Mouse (Mus musculus): ENCODE measurements around the gene Erich6b. TPM values are rescaled to one million over a fixed set of nuclear protein-coding genes. Genes with fewer than 3 reads are reported as not detected.

Erich6b gene
- polyA plus RNA-seq (2012; rRNA removed), result not detected in 2 replicates

- no peak for TF ChIP-seq POLR2A (IDR thresholded peaks at IDR 0.05; ENCODE audit: low read depth, low read length)
- TF ChIP-seq CTCF (conservative IDR thresholded peaks at IDR 0.05; ENCODE audit: insufficient read depth, insufficient read length, low read depth, low read length), result no peak
- DNase-seq, result no peak
- H3K4me1 ChIP-seq (ENCODE audit: control insufficient read depth, insufficient read depth, low read length), result no peaks in the 10 kb centered on the region
- no peaks in the 10 kb centered on the region for H3K27me3 ChIP-seq (replicated peaks; ENCODE audit: control insufficient read depth, insufficient read depth, low read length)
- H3K36me3 ChIP-seq (ENCODE audit: control insufficient read depth, insufficient read depth, low read length), result no peaks in the 10 kb centered on the region
- H3K27ac ChIP-seq (ENCODE audit: insufficient read depth, low read depth, low read length), result no peak within 1 kb of the TSS
- no peak within 1 kb of the TSS for H3K4me3 ChIP-seq (ENCODE audit: insufficient read depth, low read depth, low read length)
- 83% methylated on average over 8 of the region's 8 CpGs for WGBS
Measured at GRCm38 (mm10) chr14:75642080-75642479, at the start of gene Erich6b. Erich6b (plus strand) TSS chr14:75642259.

DNA sequence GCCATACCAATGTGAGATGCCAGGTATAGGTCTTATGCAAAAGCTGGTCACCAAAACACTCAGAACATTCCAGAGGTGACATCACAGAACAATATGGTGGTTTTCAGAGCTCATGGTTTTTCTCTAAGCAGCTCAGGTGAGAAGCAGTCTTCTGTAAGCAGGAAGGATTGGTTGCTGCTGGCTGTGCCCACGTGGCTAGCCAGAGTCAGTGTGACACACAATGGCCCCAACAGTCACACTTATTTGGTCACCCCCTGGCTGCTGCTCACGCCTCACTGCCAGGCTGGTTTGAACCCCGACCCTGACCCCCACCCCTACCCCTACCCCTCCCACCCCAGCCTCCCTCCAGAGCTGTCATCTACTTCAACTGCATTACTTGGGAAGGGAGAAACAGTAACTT, 49.1 kb upstream of the Erich6b start, which contains the start of gene Spert:
Gene Spert, minus strand, starts transcription at position 139 of the 400 bp plus-strand sequence.
- Histone ChIP-seq H3K36me3 (ENCODE audit: control insufficient read depth, insufficient read depth, low read length) (no peaks in the 10 kb centered on the region), H3K4me1 (ENCODE audit: control insufficient read depth, insufficient read depth, low read length) (no peaks in the 10 kb centered on the region), H3K27ac (ENCODE audit: insufficient read depth, low read depth, low read length) (no peak within 1 kb of the TSS), H3K4me3 (ENCODE audit: insufficient read depth, low read depth, low read length) (no peak within 1 kb of the TSS), H3K27me3 (replicated peaks; ENCODE audit: control insufficient read depth, insufficient read depth, low read length) (no peaks in the 10 kb centered on the region)
- no peak for TF ChIP-seq CTCF (conservative IDR thresholded peaks at IDR 0.05; ENCODE audit: insufficient read depth, insufficient read length, low read depth, low read length)
- TF ChIP-seq POLR2A (IDR thresholded peaks at IDR 0.05; ENCODE audit: low read depth, low read length), result no peak
- WGBS, result 61% methylated on average over 3 of the region's 3 CpGs
- DNase-seq, result no peak

GRCm38 (mm10) chr14:75609176-75609575, 32.9 kb upstream of the Erich6b start:
- Histone ChIP-seq H3K27me3 (replicated peaks; ENCODE audit: control insufficient read depth, insufficient read depth, low read length) (no peaks in the 10 kb centered on the region), H3K27ac (ENCODE audit: insufficient read depth, low read depth, low read length) (peak overlapping the region; percentile 45; the same call in 1 of the 2 replicates), H3K36me3 (ENCODE audit: control insufficient read depth, insufficient read depth, low read length) (no peaks in the 10 kb centered on the region), H3K4me1 (ENCODE audit: control insufficient read depth, insufficient read depth, low read length) (no peaks in the 10 kb centered on the region; the same call in 1 of the 2 replicates), H3K4me3 (ENCODE audit: insufficient read depth, low read depth, low read length) (no peak overlapping the region)
- DNase-seq, result peak; percentile 75
- TF ChIP-seq POLR2A (IDR thresholded peaks at IDR 0.05; ENCODE audit: low read depth, low read length), result no peak
- no peak for TF ChIP-seq CTCF (conservative IDR thresholded peaks at IDR 0.05; ENCODE audit: insufficient read depth, insufficient read length, low read depth, low read length)
- 66% methylated on average over 2 of the region's 2 CpGs for WGBS

DNA sequence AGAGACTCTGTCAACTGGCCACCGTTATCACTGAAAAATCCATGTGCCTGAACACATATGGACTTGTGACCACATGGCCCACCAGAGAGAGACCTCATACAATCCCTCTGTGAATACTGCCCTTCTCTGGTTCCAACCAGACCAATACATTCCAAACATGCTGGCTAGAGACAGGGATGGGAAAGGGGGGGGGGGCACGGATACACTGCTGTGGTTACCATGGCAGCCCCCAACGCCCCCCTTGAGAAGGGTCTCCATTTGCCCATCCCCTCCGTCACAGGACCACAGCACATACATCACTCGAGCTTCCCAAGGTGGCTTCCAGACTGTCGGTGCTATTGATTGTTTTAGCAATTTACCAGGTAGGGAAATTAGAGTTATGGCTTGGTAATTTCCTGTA, 25.7 kb upstream of the Erich6b start:
- H3K4me1 ChIP-seq (ENCODE audit: control insufficient read depth, insufficient read depth, low read length), result no peaks in the 10 kb centered on the region
- no peak overlapping the region for H3K27ac ChIP-seq (ENCODE audit: insufficient read depth, low read depth, low read length)
- TF ChIP-seq POLR2A (IDR thresholded peaks at IDR 0.05; ENCODE audit: low read depth, low read length), result no peak
- no peak for TF ChIP-seq CTCF (conservative IDR thresholded peaks at IDR 0.05; ENCODE audit: insufficient read depth, insufficient read length, low read depth, low read length)
- H3K4me3 ChIP-seq (ENCODE audit: insufficient read depth, low read depth, low read length), result no peak overlapping the region
- no peaks in the 10 kb centered on the region for H3K27me3 ChIP-seq (replicated peaks; ENCODE audit: control insufficient read depth, insufficient read depth, low read length)
- WGBS, result 78% methylated on average over 6 of the region's 6 CpGs
- no peak for DNase-seq
- no peaks in the 10 kb centered on the region for H3K36me3 ChIP-seq (ENCODE audit: control insufficient read depth, insufficient read depth, low read length)

DNA sequence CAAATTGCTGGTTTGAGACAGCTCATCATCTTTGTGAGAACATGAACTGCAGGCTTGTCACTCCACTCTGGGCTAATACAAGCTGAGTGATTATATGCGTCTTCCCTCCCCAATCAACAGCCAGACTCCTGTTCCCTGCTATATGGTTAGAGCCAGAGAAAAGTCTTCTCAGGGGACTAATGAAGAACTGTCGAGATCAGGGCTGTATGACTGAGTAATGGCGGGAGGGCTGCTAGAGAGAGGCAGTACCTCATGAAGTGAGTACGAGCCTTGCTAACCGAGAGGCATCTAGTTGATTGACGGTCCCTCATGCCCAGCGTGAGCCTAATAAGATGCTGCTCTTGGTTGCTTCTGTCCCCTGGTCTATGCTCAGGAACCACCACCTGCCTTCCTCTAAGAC, 19.1 kb upstream of the Erich6b start:
- Histone ChIP-seq H3K27ac (ENCODE audit: insufficient read depth, low read depth, low read length) (no peak overlapping the region), H3K36me3 (ENCODE audit: control insufficient read depth, insufficient read depth, low read length) (no peaks in the 10 kb centered on the region), H3K4me3 (ENCODE audit: insufficient read depth, low read depth, low read length) (no peak overlapping the region), H3K27me3 (replicated peaks; ENCODE audit: control insufficient read depth, insufficient read depth, low read length) (no peaks in the 10 kb centered on the region), H3K4me1 (ENCODE audit: control insufficient read depth, insufficient read depth, low read length) (no peaks in the 10 kb centered on the region)
- TF ChIP-seq CTCF (conservative IDR thresholded peaks at IDR 0.05; ENCODE audit: insufficient read depth, insufficient read length, low read depth, low read length), result no peak
- no peak for TF ChIP-seq POLR2A (IDR thresholded peaks at IDR 0.05; ENCODE audit: low read depth, low read length)
- 74% methylated on average over 7 of the region's 7 CpGs for WGBS
- DNase-seq, result no peak

DNA sequence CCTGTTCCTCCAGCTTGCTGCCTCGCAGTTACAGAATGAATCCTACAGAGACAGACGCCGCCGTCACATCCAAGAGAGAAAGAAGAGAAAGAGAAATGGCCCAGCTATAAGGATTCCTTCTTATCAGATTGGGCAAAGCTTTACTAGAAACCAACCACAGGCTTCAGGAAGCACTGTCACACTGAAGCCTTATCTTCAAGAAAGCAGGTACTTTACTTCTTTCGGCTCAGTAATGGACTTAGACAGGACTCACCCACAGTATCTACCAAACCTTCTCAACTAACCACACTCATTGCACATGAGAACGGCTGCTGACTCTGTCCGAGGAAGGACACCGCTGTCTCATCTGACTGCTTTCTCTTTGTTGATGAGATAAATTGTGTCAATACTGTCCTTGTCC, 13.2 kb upstream of the Erich6b start:
- 92% methylated on average over 8 of the region's 8 CpGs for WGBS
- Histone ChIP-seq H3K36me3 (ENCODE audit: control insufficient read depth, insufficient read depth, low read length) (no peaks in the 10 kb centered on the region), H3K4me3 (ENCODE audit: insufficient read depth, low read depth, low read length) (no peak overlapping the region), H3K4me1 (ENCODE audit: control insufficient read depth, insufficient read depth, low read length) (no peaks in the 10 kb centered on the region), H3K27ac (ENCODE audit: insufficient read depth, low read depth, low read length) (no peak overlapping the region), H3K27me3 (replicated peaks; ENCODE audit: control insufficient read depth, insufficient read depth, low read length) (no peaks in the 10 kb centered on the region)
- DNase-seq, result no peak
- TF ChIP-seq CTCF (conservative IDR thresholded peaks at IDR 0.05; ENCODE audit: insufficient read depth, insufficient read length, low read depth, low read length) (no peak), POLR2A (IDR thresholded peaks at IDR 0.05; ENCODE audit: low read depth, low read length) (no peak)

GRCm38 (mm10) chr14:75635350-75635749, 6.7 kb upstream of the Erich6b start:
- WGBS, result 44% methylated on average over 12 of the region's 12 CpGs
- DNase-seq, result peak; percentile 75
- Histone ChIP-seq H3K27me3 (replicated peaks; ENCODE audit: control insufficient read depth, insufficient read depth, low read length) (no peaks in the 10 kb centered on the region), H3K36me3 (ENCODE audit: control insufficient read depth, insufficient read depth, low read length) (no peaks in the 10 kb centered on the region), H3K4me3 (ENCODE audit: insufficient read depth, low read depth, low read length) (no peak overlapping the region), H3K4me1 (ENCODE audit: control insufficient read depth, insufficient read depth, low read length) (no peaks in the 10 kb centered on the region), H3K27ac (ENCODE audit: insufficient read depth, low read depth, low read length) (no peak overlapping the region)
- TF ChIP-seq CTCF (conservative IDR thresholded peaks at IDR 0.05; ENCODE audit: insufficient read depth, insufficient read length, low read depth, low read length) (no peak), POLR2A (IDR thresholded peaks at IDR 0.05; ENCODE audit: low read depth, low read length) (no peak)

Measured in kidney, adult 2 months (tissue).